Mouse (Mus musculus) cerebellum, adult 2 months (tissue): ENCODE results near the gene Paqr4.

ENCODE experiments used
- CTCF ChIP-seq: fragments of 200-500 bp; IDR thresholded peaks from 2 replicates; pipeline ENCODE4 v1.5.1; 2011; ENCODE audit warnings: low read depth, mild to moderate bottlenecking, control low read depth, low read length, moderate library complexity, borderline replicate concordance; ENCODE audit not compliant: insufficient read depth
- POLR2A ChIP-seq: fragments of 200-500 bp; IDR thresholded peaks from 2 replicates; pipeline ENCODE4 v1.6.1; 2011; ENCODE audit warnings: low read length, control low read depth, borderline replicate concordance; ENCODE audit not compliant: insufficient read depth

- TF ChIP-seq CTCF (no peak), POLR2A (no peak)
Observed at GRCm38 (mm10) chr17:23730441-23730840, 10.2 kb downstream of the Paqr4 start.
